Mouse (Mus musculus): ENCODE results near the gene Gpatch1.

The Gpatch1 gene

GRCm38 (mm10) chr7:35317729-35318609 is at the start of gene Gpatch1:
Gene Gpatch1, minus strand, starts transcription at chr7:35318440.
- DNase-seq (ENCODE audit: low spot score in 2 of 2): peak; percentile 73 to 96

- DNase-seq (ENCODE audit: low spot score in 2 of 2): no peak
Measured at GRCm38 (mm10) chr7:35365161-35365910, 47.1 kb upstream of the Gpatch1 start.

GRCm38 (mm10) chr7:35362868-35363267 is 44.6 kb upstream of the Gpatch1 start:
- DNase-seq (ENCODE audit: low spot score in 2 of 2): no peak

GRCm38 (mm10) chr7:35362253-35362652 is 44.0 kb upstream of the Gpatch1 start:
- no peak for DNase-seq (ENCODE audit: low spot score in 2 of 2)

GRCm38 (mm10) chr7:35357621-35358020 is 39.4 kb upstream of the Gpatch1 start:
- DNase-seq (ENCODE audit: low spot score in 2 of 2): no peak

GRCm38 (mm10) chr7:35355303-35355872 is 37.1 kb upstream of the Gpatch1 start:
- no peak for DNase-seq (ENCODE audit: low spot score in 2 of 2)

- DNase-seq (ENCODE audit: low spot score in 2 of 2): no peak
Measured at GRCm38 (mm10) chr7:35353306-35353705, 35.1 kb upstream of the Gpatch1 start.

GRCm38 (mm10) chr7:35351155-35351554 is 32.9 kb upstream of the Gpatch1 start:
- DNase-seq (ENCODE audit: low spot score in 2 of 2): no peak

GRCm38 (mm10) chr7:35349886-35350684 is 31.8 kb upstream of the Gpatch1 start:
- no peak for DNase-seq (ENCODE audit: low spot score in 2 of 2)

GRCm38 (mm10) chr7:35349022-35349421 is 30.8 kb upstream of the Gpatch1 start:
- DNase-seq (ENCODE audit: low spot score in 2 of 2): no peak

GRCm38 (mm10) chr7:35347918-35348700 is 29.9 kb upstream of the Gpatch1 start:
- DNase-seq (ENCODE audit: low spot score in 2 of 2): no peak

- DNase-seq (ENCODE audit: low spot score in 2 of 2): no peak
Measured at GRCm38 (mm10) chr7:35344785-35345330, 26.6 kb upstream of the Gpatch1 start.

- no peak for DNase-seq (ENCODE audit: low spot score in 2 of 2)
Measured at GRCm38 (mm10) chr7:35342498-35342897, 24.3 kb upstream of the Gpatch1 start.

- no peak for DNase-seq (ENCODE audit: low spot score in 2 of 2)
Measured at GRCm38 (mm10) chr7:35341282-35341681, 23.0 kb upstream of the Gpatch1 start.

- peak in 1 of 2 experiments; percentile 33 for DNase-seq (ENCODE audit: low spot score in 2 of 2)
Measured at GRCm38 (mm10) chr7:35340196-35340595, 22.0 kb upstream of the Gpatch1 start.

GRCm38 (mm10) chr7:35334527-35335452 is 16.6 kb upstream of the Gpatch1 start:
- DNase-seq (ENCODE audit: low spot score in 2 of 2): peak in 1 of 2 experiments; percentile 22

- peak; percentile 98 to 99 for DNase-seq (ENCODE audit: low spot score in 2 of 2)
Measured at GRCm38 (mm10) chr7:35333692-35334526, 15.7 kb upstream of the Gpatch1 start, which contains the start of gene Rhpn2. Gene Rhpn2, plus strand, starts transcription at chr7:35334170.

- peak in 1 of 2 experiments; percentile 61 for DNase-seq (ENCODE audit: low spot score in 2 of 2)
Measured at GRCm38 (mm10) chr7:35333231-35333651, 15.0 kb upstream of the Gpatch1 start.

Measured in left cerebral cortex, adult 9 months (tissue).